Mouse (Mus musculus) regulatory T cell (primary cell): ENCODE results near the gene Kdf1.

Experiments
- in situ Hi-C: fragments of 300-600 bp; cut with MboI, MseI; formaldehyde crosslinking; loops from one replicate; pipeline ENCODE4 v1.15.1; 2025; ENCODE audit warnings: high pct_unique_total_duplicates

The Kdf1 gene

DNA sequence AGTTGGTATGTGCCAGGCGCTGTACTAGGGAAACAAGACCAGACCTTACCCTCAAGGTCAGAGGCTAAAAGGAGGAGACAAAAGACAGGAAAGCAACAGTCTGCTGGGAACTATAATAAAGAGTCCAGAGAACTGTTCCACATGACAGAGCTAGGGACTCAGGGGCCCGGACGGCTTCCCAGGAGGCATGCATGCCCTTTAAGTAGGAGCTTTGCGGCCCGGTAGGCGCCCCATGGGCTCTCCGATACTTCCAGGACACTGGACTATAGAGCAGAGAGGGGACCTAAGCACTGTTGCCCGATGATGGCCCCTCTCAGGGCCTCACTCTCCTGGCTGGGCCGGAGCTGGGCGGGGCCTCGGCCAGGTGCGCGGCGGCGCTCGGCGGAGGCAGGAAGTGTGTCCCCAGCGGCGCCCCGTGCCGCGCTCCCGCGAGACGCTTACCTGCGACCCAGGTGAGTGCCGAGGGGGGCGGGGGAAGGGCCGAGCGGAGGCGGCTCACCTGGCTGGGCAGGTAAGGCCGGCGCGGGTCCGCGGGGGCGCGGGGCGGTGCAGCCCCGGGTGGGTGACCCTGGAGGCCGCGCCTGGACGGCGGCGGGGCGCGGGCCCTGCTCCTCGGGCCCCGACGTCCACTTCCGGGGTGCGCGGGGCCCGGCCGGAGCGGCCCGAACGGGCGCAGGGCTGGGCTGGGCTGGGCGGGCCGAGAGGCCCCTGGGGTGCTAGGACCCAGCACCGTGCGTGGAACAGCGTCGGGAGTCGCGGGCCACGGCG, at the start of gene Kdf1:
Kdf1 (plus strand) TSS at position 363 of the 768 bp plus-strand sequence.
- in situ Hi-C loops = no loop called here

GRCm38 (mm10) chr4:133469122-133469521, 49.6 kb upstream of the Kdf1 start:
- in situ Hi-C loops = no loop called here

DNA sequence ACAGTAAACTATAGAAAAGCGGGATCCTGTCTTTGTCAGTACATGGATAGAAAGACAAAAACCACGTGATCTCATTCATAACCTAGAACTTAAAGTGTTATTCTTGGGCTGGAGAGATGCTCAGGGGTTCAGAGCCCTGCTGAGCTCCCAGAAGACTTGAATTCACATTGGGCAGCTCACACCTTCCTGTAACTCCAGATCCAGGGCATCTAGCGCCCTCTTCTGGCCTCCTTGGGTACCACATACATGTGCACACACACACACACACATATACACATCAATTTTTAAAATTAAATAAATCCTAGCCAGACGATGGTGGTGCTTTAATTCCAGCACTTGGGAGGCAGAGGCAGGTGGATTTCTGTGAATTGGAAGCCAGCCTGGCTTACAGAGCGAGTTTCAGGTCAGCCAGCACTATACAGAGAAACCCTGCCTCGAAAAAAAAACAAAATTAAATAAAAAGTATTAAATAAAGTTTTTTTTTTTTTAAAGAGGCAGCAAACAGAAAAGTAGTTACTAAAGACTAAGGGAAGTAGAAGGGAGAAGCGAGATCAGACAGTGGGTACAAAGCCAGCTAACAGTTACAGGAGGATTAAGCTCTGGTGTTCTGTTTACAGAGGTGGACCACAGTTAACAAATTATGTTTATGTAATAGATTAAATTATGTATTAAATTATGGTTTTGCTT, 47.5 kb upstream of the Kdf1 start:
- in situ Hi-C loops = loop anchor here (5.0 kb wide), 1 partner anchor 41 kb away; no protein-coding TSS in a partner anchor

GRCm38 (mm10) chr4:133473833-133474232, 44.9 kb upstream of the Kdf1 start:
- in situ Hi-C loops = loop anchor here (5.0 kb wide), 1 partner anchor 38 kb away; no protein-coding TSS in a partner anchor

GRCm38 (mm10) chr4:133479458-133480184, 39.1 kb upstream of the Kdf1 start, which contains the start of gene Tent5b:
Gene Tent5b, plus strand, starts transcription at chr4:133480132.
- in situ Hi-C loops = no loop called here

- in situ Hi-C loops = no loop called here
Measured at GRCm38 (mm10) chr4:133480185-133480537, 38.6 kb upstream of the Kdf1 start.

DNA sequence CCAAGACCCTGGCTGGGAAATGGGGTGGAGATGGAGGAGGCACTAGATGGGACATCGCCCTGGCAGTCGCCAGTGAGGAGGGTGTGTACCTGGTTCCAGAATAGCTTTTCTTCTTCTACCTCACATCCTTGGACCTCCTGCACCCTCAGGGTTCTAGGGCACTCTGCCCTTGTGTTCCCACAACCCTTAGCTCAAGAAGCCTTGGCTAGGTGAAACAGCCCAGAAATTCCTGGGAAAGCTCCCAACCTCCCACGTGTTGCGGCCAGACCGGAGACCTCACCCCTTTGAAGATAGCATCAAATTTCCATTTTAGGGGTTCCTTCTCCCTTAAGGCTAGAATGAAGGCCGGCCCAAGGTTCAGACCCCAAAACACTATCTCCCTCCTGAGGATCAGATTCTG, 38.0 kb upstream of the Kdf1 start:
- in situ Hi-C loops = no loop called here

- in situ Hi-C loops = no loop called here
Measured at GRCm38 (mm10) chr4:133481488-133481887, 37.3 kb upstream of the Kdf1 start.

GRCm38 (mm10) chr4:133482479-133482878, 36.3 kb upstream of the Kdf1 start:
- in situ Hi-C loops = no loop called here

- in situ Hi-C loops = no loop called here
Measured at GRCm38 (mm10) chr4:133484266-133485025, 34.3 kb upstream of the Kdf1 start.

DNA sequence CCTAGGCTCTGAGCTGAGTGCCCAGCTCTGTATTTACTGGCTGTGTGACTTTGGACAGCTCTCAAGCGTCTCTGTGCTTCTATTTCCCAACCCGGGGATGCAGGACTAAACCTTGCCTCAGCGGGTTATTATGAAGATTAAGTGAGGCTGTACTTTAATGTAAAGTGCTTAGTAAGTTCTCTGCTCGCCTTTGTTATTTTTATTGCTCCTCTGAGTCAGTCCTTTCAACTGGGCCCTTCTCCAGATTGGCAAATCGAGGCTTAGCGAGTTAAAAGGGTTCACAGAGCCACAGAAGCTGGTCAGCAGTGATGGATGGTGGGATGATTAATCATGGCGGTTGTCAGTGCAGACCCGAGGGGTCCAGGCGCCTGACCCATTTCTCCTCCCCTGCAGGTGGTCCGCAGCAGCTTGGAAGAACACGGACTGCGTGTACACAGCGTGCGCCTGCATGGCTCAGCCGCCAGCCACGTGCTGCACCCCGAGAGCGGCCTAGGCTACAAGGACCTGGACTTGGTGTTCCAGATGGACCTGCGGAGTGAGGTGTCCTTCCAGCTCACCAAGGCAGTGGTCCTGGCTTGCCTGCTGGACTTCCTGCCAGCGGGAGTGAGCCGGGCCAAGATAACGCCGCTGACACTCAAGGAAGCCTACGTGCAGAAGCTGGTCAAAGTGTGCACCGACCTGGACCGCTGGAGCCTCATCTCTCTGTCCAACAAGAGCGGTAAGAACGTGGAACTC, 32.9 kb upstream of the Kdf1 start:
- in situ Hi-C loops = no loop called here

DNA sequence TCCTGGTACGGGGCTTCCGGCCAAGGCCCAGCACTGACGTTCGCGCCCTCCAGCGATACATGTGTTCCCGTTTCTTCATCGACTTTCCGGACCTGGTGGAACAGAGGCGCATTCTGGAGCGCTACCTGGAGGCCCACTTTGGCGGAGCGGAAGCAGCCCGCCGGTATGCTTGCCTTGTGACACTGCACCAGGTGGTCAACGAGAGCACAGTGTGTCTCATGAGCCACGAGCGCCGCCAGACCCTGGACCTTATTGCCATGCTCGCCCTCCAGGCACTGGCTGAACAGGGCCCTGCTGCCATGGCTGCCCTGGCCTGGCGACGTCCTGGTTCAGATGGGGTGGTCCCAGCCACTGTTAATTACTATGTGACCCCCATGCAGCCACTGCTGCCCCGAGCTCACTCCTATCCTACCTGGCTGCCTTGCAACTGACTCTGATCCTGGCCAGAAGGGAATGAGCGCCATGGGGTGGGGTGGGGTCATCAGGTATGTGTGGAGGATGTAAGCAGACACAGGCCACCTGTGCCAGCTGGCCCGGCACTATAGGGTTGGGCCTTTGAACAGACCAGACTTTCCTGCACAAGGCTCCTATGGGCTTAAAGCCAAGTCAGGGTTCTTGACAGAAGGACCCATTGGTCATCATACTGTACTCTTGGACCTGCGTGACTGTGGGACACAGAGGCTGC, 31.9 kb upstream of the Kdf1 start:
- in situ Hi-C loops = no loop called here

- in situ Hi-C loops = no loop called here
Measured at GRCm38 (mm10) chr4:133488619-133489392, 30.0 kb upstream of the Kdf1 start.

GRCm38 (mm10) chr4:133489489-133490245, 29.1 kb upstream of the Kdf1 start:
- in situ Hi-C loops = no loop called here

- in situ Hi-C loops = no loop called here
Measured at GRCm38 (mm10) chr4:133491800-133492199, 27.0 kb upstream of the Kdf1 start.

- in situ Hi-C loops = no loop called here
Measured at GRCm38 (mm10) chr4:133493895-133494294, 24.9 kb upstream of the Kdf1 start.

- in situ Hi-C loops = no loop called here
Measured at GRCm38 (mm10) chr4:133494432-133494831, 24.3 kb upstream of the Kdf1 start.

- in situ Hi-C loops = no loop called here
Measured at GRCm38 (mm10) chr4:133494867-133495266, 23.9 kb upstream of the Kdf1 start.

- in situ Hi-C loops = no loop called here
Measured at GRCm38 (mm10) chr4:133495711-133496110, 23.1 kb upstream of the Kdf1 start.
